Mouse (Mus musculus) liver (tissue): ENCODE data around the gene Ppp1r36.
"Not testable (repeated sequence)": the region's sequence is repeated elsewhere in the genome, so short reads cannot be mapped to it uniquely, and the experiment has no call there.

Experiments used
- DNase-seq: peaks from one replicate; pipeline ENCODE4 v3.0.0-alpha.2; 2020; ENCODE audit warnings: mixed read lengths

Ppp1r36 gene

DNA sequence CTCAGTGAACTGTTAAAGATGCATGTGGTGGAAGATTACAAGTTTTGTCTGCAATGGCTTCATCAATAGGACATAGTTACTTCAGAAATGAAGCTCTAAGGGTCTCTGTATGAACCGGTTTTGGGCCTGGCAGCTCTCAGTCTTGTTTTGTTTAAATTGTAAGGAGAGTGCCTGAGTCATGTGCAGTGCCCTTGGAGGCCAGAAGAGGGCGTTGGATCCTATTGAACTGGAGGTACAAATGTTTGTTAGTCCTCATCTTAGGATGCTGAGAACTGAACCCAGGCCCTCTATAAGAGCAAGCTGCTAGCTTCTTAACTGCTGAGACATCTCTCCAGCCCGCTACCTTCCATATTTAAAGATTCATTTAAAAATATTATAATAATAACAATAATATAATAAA, 15.7 kb upstream of the Ppp1r36 start:
- no peak for DNase-seq

DNA sequence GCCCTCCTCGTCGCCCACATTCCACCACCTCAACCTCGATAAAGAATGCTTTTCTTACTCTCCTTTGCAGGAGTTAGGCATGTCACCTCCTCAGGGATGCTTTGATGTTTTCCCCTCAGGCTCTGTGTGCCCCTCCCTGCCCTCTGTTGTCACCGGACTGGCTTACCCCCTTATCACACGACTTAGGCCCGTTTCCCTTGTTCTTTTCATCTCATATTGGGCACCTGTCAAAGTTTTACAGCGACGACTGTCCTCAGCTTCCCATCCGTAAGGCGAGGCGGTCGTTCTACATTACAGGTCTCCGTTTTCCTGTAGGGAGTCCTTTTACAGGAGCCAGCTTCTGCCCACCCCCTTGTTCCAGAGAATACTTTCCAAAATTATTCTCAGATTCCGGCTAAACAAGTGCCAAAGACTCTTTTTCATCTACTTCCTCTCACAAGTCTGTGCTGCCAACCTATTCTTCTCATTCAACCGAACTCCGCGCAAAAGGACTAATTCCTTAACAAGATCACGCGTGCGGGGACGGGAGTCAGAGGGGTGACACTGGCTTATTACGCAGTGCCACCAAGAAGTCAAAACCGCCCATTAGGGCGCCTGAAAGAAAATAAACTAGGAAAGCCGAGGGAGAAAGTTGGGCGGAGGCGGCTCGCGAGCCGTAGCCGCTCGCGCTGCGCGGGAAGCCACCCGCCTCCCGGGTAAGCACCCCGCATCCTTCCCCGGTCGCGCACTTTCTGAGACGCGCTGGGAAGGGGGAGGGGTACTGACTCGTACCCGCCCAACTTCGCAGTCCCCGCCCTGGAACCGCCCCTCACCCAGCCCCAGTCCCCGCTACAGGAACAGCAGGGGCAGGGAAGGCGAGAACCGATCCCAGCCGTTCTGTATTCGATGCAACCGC, 14.1 kb upstream of the Ppp1r36 start:
- DNase-seq = peak; percentile 91

DNA sequence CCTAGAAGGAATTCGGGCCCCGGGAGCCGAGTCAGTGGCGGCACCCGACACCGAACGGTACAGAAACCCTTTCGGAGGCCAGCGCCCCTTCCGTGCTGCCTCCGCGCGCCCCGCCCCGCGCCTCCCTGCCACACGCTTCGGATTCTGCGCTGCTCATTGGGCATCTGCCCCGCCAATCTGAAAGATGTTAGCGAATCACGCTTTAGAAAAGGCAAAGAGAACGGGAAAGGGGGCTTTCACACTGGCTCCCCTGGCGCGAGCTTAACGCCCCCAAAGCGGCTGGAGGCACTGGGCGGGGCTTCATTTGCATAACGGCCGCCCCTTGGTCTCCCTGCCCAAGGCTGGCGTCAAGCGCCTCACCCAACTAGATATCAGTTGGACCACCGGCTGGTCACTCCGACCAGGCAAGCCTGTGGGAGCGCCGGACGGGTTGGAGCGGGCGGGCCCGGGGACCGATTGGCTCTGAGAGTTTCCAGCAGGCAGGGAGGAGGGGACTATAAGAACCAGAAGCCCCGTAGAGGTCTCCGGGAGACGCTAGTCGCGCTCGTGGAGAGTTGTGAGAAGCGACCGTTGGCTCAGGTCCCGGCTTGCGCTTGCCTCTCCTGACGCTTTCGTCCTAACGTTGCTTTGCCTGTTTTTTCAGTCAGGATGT, 13.3 kb upstream of the Ppp1r36 start, which contains the start of gene Hspa2:
Gene Hspa2, plus strand, starts transcription at position 291 of the 652 bp plus-strand sequence.
- DNase-seq = peak; percentile 96

DNA sequence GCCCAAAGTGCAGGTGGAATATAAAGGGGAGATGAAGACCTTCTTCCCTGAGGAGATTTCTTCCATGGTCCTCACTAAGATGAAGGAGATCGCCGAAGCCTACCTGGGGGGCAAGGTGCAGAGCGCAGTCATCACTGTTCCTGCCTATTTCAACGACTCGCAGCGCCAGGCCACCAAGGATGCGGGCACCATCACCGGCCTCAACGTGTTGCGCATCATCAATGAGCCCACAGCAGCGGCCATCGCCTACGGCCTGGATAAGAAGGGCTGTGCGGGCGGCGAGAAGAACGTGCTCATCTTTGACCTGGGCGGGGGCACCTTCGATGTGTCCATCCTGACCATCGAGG, 12.5 kb upstream of the Ppp1r36 start:
- no peak for DNase-seq

DNA sequence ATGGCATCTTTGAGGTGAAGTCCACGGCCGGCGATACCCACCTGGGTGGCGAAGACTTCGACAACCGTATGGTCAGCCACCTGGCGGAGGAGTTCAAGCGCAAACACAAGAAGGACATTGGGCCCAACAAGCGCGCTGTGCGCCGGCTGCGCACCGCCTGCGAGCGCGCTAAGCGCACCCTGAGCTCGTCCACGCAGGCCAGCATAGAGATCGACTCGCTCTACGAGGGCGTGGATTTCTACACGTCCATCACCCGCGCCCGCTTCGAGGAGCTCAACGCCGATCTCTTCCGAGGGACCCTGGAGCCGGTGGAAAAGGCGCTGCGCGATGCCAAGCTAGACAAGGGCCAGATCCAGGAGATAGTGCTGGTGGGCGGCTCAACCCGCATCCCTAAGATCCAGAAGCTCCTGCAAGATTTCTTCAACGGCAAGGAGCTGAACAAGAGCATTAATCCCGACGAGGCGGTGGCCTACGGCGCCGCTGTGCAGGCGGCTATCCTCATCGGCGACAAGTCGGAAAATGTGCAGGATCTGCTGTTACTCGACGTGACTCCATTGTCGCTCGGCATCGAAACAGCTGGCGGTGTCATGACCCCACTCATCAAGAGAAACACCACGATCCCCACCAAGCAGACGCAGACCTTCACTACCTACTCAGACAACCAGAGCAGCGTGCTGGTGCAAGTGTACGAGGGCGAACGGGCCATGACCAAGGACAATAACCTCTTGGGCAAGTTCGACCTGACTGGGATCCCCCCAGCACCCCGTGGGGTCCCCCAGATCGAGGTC, 12.0 kb upstream of the Ppp1r36 start:
- DNase-seq = no peak

DNA sequence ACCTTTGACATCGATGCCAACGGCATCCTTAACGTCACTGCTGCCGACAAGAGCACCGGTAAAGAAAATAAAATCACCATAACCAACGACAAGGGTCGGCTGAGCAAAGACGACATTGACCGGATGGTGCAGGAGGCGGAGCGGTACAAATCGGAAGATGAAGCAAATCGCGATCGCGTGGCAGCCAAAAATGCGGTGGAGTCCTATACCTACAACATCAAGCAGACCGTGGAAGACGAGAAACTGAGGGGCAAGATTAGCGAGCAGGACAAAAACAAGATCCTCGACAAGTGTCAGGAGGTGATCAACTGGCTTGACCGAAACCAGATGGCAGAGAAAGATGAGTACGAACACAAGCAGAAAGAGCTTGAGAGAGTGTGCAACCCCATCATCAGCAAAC, 11.4 kb upstream of the Ppp1r36 start:
- no peak for DNase-seq

DNA sequence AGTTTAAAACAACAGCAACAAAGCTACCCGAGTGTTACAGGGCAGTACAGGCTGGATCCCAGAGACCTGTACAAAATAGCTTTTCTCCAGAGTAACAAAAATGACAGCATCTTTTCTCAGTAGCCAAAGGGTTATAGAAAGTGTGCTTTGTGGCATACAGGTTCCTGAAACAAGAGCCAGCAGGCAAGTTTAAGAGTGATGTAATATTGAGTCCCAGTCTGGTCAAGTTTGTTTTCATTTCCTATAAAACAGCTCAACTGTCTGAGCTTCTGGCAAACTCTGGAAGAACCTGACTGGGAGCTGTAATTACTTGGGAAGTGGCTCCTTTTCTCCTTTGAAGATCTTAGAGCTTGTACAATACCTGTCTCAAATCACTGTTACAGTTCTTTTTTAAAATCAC, 10.2 kb upstream of the Ppp1r36 start:
- DNase-seq = no peak

DNA sequence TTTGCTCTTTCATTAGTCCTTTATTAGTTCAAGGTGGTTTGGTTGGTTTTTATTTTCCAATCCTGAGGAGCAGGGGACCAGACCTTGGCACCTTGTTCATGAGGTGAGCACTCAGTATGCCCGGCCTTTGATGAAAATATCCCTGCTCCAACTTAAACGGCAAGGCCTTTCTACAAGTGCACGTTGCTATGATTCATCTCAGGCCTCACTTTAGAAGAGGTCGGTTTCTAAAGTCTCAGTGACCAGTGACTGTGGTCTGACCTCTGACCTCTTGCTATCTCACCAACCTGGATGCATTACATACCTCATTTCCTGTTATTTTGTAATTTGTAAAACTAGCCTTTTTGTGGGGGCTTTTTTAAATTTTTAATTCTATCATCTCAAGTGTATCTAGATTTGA, 8.2 kb upstream of the Ppp1r36 start:
- DNase-seq = no peak

DNA sequence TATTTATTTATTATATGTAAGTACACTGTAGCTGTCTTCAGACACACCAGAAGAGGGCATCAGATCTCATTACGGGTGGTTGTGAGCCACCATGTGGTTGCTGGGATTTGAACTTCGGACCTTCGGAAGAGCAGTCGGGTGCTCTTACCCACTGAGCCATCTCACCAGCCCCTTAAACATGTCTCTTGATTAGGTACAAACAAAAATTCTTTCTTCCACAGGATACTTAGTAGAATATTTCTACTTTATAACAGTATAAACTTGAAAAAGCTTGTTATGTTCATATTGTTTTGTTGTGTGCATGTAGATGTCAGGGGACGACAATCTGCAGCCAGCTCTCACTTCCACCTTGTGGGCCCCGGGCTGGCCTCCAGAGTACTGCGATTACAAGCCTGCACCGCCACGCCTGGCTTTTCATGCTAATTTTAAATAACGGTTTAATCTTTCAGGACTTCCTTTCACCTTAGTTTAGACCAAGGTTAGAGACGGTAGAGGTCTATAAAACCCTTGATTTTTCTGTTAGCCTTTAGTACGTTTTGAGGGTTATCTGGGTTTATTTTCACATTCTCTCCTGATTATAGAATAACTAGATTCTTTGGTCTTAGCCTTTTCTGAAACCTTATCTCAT, 1.8 kb upstream of the Ppp1r36 start:
- DNase-seq = peak; percentile 12

DNA sequence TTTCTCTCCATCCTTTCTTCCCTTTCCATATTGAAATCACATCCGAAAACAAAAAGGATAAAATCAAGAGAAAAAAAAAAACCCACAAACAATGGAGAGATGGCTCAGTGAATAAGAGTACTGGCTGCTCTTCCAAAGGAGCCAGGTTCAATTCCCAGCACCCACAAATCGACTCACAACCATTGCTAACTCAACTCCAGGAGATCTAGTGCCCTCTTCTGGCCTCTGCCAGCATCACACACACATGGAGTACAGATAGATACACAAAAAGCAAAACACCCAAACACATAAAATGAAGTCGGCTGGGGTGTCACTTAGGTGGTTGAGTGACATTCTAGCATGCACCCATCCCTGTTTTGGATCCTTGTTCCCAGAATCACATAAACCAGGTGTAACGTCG, 1.0 kb downstream of the Ppp1r36 start:
- DNase-seq = no peak

DNA sequence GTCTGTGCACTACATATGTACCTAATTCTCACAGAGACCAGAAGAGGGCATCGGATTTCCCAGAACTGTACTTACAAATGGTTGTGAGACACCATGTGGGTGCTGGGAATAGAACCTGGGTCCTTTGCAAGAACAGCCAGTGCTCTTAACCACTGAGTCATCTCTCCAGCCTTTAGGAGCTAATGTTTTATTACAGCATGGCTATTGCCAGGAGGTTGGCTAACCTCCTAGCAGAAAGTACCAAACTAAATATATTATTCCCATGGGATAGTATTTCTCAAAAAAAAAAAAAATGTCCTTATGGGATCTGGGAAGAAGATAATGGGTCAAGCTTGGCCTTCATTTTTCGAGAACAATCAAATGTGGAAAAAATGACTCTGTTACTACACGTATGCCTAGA, 7.9 kb downstream of the Ppp1r36 start:
- DNase-seq = no peak

DNA sequence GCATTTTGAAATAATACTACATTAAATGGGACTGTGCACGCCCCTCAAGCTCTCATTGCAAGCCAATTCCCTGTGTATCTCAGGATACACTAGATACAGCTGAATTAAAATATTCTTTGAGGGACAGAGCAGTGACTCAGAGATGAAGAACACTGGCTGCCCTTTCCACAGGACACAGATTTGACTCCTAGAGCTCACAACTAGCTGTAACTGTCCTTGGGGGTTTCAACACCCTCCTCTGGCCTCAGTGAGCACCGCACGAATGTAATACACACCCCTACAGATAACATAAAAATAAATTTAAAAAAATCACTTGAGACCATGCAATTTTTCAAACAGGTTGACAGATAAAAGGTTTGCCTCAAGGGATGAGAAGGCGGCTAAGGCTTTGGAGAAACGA, 10.2 kb downstream of the Ppp1r36 start:
- DNase-seq = no peak

DNA sequence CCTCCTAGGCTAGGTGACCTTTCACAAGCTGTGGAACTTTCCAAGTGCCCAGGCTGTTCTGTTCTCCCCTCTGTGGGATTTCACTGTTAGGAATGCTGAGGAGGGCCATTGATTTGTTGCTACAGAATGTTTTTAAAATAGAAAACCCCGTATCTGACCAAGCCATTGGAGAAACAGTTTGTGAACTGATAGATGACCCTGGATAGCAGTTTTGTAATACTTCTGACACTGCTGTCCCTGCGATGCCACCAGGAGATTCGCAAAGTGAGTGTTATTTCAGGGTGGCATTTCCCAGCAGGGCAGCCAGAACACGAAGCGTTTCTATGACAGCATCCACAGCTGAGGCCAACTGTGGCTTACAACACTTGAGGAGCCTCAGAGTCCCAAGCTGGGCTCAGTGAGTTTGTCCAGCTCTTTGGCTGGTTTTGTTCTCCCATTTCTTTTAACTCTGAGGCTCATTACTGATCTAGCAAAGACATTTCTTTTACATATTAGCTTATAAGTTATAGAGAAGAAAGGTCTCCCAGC, 13.6 kb downstream of the Ppp1r36 start:
- DNase-seq = no peak

DNA sequence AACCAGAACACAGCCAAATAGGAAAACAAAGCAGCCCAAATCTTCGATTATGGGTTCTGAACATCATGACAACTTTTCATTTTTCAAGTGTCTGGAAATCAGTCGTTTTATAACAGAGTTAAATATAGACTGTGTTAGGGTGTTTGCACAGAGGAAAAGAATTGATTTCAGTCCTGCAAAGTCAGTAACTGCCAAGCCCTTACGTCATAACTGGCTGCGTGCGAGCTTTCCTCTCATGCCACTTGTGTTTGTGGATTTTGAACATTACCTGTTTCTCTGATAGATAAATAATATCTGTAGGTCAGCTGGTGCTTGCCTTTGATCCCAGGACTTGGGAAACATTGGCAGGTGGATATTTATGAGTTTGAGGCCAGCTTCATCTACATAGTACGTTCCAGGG, 14.1 kb downstream of the Ppp1r36 start:
- no peak for DNase-seq

DNA sequence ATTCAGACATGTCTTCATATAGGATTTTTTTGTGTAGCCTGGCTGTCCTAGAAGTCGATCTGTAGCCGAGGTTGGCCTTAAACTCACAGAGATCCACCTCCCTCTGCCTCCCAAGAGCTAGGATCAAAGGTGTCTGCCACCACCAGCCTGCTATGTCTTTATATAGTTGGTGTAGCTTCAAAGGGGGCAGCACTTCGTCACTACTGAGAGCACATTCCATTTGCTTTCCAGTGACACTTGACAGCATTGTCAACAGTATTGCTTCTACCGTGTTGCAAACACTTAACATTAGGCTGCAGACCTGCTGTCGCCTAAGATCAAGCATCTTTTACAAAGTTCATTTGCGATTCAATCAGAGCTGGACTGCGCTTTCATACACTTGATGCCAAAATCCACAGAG, 16.8 kb downstream of the Ppp1r36 start:
- no peak for DNase-seq

DNA sequence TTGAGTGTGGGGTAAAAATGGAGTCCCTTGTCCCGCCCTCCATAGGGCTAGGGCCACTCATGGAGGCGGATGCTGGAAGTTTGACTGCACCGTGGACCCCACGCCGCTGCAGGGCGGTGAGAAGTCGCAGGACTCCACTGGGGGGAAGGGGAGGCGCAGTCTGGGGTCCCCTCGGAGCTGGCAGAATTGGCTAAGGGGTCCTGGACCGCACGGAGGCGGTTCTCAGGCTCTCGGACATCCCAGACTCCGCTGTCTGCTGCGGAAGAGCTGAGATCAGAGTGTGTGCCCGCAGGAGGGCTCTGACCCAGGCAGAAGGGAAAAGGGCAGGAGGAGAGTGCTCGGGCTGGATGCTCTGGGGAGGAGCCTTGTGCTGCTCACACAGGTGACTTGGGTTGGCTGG, 17.7 kb downstream of the Ppp1r36 start:
- no peak for DNase-seq

DNA sequence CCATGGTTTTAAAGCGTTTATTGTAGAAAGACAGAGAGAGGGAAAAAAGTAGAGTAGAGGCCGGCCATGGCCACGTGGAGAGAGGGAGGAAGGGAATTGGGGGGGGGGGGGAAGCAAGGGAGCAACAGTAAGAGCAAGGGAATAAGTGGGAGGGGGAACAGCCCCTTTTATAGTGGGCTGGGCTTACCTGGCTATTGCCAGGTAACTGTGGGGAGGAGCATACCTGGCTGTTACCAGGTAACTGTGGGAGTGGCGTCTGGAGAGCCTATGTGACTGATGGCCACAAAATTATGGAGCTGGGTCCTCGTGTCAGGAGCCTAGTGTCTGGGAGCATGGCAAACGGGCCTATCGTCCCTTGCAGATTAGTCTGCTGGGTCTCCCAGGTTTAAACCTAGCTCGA, 18.2 kb downstream of the Ppp1r36 start:
- DNase-seq = no peak

DNA sequence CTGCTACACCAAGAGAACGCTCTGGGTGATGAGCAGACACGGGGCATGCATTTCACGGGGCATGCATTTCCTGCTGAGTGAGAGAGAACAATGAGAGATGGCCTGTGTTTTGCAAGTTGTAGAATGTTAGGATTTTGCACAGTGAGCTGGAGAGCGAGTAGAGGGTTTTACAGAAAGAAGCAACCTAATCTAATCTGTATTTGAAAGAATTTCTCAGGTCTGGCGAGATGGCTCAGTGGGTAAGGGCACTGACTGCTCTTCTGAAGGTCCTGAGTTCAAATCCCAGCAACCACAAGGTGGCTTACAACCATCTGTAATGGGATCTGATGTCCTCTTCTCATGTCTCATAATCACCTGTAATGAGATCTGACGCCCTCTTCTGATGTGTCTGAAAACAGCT, 26.1 kb downstream of the Ppp1r36 start:
- not testable (repeated sequence) for DNase-seq

DNA sequence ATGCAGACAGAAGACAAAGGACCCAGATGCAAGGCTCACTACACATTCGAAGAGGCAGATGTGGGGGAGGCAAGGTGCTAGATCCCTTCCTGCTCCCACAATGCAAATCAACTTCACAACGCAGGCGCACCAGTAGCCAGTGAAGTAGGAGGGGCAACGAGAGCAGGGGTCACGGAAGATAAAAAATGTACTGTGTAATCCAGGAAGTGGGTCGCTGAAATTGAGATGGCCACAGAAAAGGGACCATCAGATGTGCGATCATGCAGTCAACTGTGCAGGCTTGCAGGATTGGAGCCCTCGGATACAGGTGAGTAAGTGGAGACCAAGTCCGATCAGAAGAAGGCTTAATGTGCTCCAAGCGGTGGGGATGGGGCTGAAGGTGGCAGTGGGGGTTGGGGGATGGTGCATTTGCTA, 27.0 kb downstream of the Ppp1r36 start:
- peak; percentile 18 for DNase-seq

DNA sequence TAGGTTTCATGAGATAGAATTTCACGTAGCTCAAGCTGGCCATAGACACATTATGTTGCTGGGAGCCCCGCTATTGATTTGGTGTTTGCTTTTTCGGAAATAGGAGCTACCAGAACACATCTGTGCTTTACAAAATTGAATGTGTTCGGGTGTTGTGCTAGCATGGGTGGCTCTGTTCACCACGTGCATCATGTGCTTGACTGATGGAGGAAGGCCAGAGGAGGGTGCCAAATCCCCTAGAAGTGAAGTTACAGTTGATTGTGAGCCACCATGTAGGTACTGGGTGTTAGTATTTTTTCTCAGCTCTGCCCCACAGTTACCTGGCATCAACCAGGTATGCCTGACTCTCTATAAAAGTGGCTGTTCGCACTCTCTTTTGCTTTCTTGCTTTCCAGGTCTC, 27.5 kb downstream of the Ppp1r36 start:
- DNase-seq = no peak

DNA sequence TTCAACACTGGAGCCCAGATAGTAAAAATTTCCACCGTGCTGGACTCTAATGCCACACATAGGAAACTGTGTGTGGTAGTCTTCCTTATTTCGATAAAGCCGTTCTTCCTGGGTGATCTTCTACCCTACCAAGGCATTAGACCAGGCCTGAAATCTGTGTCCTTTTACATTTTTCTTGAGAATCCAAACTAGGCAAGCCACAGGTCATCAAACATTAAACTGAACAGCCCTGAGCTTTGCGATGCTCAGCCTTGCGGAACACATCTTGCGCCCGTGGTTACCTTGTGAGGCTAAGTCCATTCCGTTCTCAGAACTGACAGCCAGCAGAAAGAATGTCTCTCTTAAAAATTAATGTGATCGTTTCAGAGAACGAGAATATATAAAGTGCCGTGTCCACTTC, 28.9 kb downstream of the Ppp1r36 start:
- no peak for DNase-seq

DNA sequence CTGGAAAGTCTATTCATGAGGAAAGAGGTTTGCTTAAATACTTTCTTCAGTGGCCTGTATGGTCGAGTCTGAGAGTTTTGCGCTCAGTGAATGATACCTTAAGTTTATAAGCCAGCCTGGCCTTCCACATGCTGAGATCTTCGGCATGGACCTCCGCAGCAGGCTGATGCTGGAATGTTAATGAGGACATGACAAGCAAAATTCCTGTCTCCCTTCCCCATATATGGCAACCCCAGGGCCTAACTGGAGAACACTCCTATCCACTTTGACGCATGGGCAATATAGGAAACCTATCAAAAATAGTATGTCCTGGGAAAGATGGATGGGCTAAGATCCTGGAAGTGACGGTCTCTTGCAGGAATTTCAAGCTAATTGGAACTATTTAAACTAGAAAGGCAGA, 30.8 kb downstream of the Ppp1r36 start:
- no peak for DNase-seq

DNA sequence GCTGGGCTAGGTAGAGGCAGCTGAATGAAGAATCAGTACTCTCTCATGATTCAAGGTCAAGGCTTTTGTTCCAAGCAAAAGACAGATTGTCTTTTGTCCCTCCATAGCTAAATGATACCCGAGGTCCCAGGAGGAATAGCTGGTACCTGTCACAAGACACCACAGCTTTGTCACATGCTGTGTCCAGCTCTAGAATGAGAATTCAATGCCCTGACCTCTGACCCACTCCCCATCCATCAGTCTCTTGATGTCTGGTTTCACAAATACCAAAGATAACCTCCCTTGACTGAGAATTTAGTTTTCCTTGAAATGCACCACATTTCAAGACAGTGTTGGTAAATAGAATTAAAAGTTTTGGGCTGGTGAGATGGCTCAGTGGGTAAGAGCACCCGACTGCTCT, 34.9 kb downstream of the Ppp1r36 start:
- no peak for DNase-seq
